Mouse (Mus musculus) testis, adult 2 months (tissue): Measurements from ENCODE around the gene Clec4b2. TPM values are rescaled to one million over a fixed set of nuclear protein-coding genes. Genes with fewer than 3 reads are reported as not detected.
"Not testable (repeated sequence)": the region's sequence is repeated elsewhere in the genome, so short reads cannot be mapped to it uniquely, and the experiment has no call there.

Source experiments
- H3K27ac ChIP-seq: fragments of 200-500 bp; 2 replicates; pipeline ENCODE4 v1.5.1; 2012; ENCODE audit warnings: low read depth, low read length; ENCODE audit not compliant: control insufficient read depth, insufficient read depth
- H3K27me3 ChIP-seq: fragments of 200-500 bp; 2 replicates; pipeline ENCODE4 v1.6.1; 2012; ENCODE audit warnings: mild to moderate bottlenecking, low read length, moderate library complexity; ENCODE audit not compliant: control insufficient read depth, insufficient read depth
- H3K36me3 ChIP-seq: fragments of 200-500 bp; 2 replicates; pipeline ENCODE4 v1.6.1; 2012; ENCODE audit warnings: mild to moderate bottlenecking, low read length; ENCODE audit not compliant: control insufficient read depth, insufficient read depth
- H3K4me1 ChIP-seq: fragments of 200-500 bp; 2 replicates; pipeline ENCODE4 v1.6.1; 2012; ENCODE audit warnings: low read length; ENCODE audit not compliant: control insufficient read depth, insufficient read depth
- H3K4me3 ChIP-seq: fragments of 200-500 bp; 2 replicates; pipeline ENCODE4 v1.5.1; 2012; ENCODE audit warnings: low read depth, mild to moderate bottlenecking, low read length, moderate library complexity, mixed read lengths; ENCODE audit not compliant: control insufficient read depth
- CTCF ChIP-seq: fragments of 200-500 bp; IDR thresholded peaks from 2 replicates; pipeline ENCODE4 v1.5.1; 2012; ENCODE audit warnings: low read depth, mild to moderate bottlenecking, inconsistent platforms, low read length, moderate library complexity; ENCODE audit not compliant: control insufficient read depth, insufficient read depth, insufficient replicate concordance
- POLR2A ChIP-seq: fragments of 200-500 bp; IDR thresholded peaks from 2 replicates; pipeline ENCODE4 v1.6.1; 2012; ENCODE audit warnings: low read depth, mild to moderate bottlenecking, inconsistent platforms, low read length, moderate library complexity; ENCODE audit not compliant: control insufficient read depth
- polyA plus RNA-seq: library from polyadenylated mRNA; depleted of rRNA; stranded (reverse); fragments of >200 nt; gene quantifications from 2 replicates; pipeline ENCODE4 v1.2.3, GENCODE M21; 2012; rRNA removed

The Clec4b2 gene
- polyA plus RNA-seq, result not detected in 2 replicates

DNA sequence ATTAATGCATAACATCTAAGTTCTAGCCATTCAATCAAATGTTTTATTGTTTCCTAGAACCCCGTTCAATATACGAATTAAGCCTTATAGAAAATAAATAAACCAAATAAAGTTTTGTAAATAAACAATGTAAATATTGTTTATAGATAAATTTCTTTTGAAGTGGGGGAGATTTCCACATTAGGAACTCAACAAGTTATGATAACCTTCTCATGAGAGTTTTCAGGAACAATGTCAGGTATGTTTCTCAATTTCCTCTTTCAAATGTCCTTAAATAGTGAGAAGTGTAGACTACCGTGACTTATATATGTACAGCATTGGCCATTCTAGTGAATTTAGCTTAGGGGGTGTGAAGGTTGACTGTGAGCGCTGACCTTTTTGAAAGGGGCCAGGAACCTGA lies at the start of gene Clec4b2:
TSS of gene Clec4b2 (plus strand) at position 301 of the 400 bp plus-strand sequence.
- H3K27ac ChIP-seq, result no peak within 1 kb of the TSS
- H3K4me3 ChIP-seq, result no peak within 1 kb of the TSS
- no peaks in the 10 kb centered on the region for H3K4me1 ChIP-seq
- H3K36me3 ChIP-seq, result no peaks in the 10 kb centered on the region
- TF ChIP-seq POLR2A, result no peak
- TF ChIP-seq CTCF, result no peak
- no peaks in the 10 kb centered on the region for H3K27me3 ChIP-seq

- Histone ChIP-seq H3K27ac (no peak overlapping the region), H3K27me3 (no peaks in the 10 kb centered on the region), H3K36me3 (no peaks in the 10 kb centered on the region), H3K4me1 (no peaks in the 10 kb centered on the region), H3K4me3 (no peak overlapping the region)
- TF ChIP-seq CTCF (no peak), POLR2A (no peak)
These were observed 49.5 kb upstream of the Clec4b2 start for GRCm38 (mm10) chr6:123123195-123123594.

- Histone ChIP-seq H3K27me3 (no peaks in the 10 kb centered on the region), H3K36me3 (no peaks in the 10 kb centered on the region), H3K4me1 (no peaks in the 10 kb centered on the region), H3K27ac (no peak overlapping the region), H3K4me3 (no peak overlapping the region)
- TF ChIP-seq POLR2A (no peak), CTCF (no peak)
These were observed 45.5 kb upstream of the Clec4b2 start for GRCm38 (mm10) chr6:123127173-123127572.

DNA sequence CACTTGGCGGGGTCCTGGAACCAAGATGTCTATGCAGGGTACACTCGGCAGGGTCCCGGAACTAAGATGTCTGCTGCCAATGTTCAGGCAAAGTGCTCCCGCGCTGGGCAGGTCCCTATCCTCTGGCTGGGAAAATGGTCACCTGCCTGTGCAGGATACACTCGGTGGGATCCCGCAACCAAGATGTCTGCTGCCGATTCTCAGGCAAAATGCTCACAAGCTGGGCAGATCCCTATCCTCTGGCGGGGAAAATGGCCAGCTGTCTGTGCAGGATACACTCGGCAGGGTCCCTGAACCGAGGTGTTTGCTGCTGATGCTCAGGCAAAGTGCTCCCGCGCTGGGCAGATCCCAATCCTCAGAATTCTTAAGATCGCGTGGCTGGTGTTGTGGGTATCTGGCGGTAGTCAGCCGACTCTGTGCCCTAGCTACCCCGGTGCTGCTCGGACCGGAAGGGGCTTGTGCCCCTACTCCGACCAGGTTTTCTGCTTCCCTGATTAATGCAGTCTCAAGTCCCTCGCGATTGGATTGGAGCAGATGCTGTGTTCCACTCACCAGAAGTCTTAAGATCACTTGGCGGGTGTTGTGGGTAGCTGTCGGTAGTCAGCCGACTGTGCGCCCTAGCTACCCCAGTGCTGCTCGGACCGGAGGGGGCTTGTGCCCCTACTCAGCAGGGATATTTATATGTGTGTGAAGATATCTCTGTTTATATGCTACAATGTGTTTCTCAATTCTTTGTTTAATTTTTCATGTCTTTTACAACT lies 34.7 kb upstream of the Clec4b2 start:
- H3K4me3 ChIP-seq, result peak overlapping the region; percentile 5; the same call in 1 of the 2 replicates

GRCm38 (mm10) chr6:123170106-123170505 lies 2.6 kb upstream of the Clec4b2 start:
- H3K4me1 ChIP-seq, result no peaks in the 10 kb centered on the region
- H3K27me3 ChIP-seq, result no peaks in the 10 kb centered on the region
- no peak overlapping the region for H3K4me3 ChIP-seq
- TF ChIP-seq POLR2A (no peak), CTCF (no peak)
- no peaks in the 10 kb centered on the region for H3K36me3 ChIP-seq
- H3K27ac ChIP-seq, result no peak overlapping the region

More for the DNA sequence above, 34.7 kb upstream of the Clec4b2 start:
- not testable (repeated sequence) for H3K4me1 ChIP-seq, H3K36me3 ChIP-seq, H3K27ac ChIP-seq, H3K27me3 ChIP-seq

- H3K4me3 ChIP-seq, result no peak overlapping the region
- no peak overlapping the region for H3K27ac ChIP-seq
- H3K4me1 ChIP-seq, result no peaks in the 10 kb centered on the region
- H3K36me3 ChIP-seq, result no peaks in the 10 kb centered on the region
- no peaks in the 10 kb centered on the region for H3K27me3 ChIP-seq
- TF ChIP-seq CTCF (no peak), POLR2A (no peak)
These were observed 1.7 kb upstream of the Clec4b2 start for GRCm38 (mm10) chr6:123171040-123171439.

DNA sequence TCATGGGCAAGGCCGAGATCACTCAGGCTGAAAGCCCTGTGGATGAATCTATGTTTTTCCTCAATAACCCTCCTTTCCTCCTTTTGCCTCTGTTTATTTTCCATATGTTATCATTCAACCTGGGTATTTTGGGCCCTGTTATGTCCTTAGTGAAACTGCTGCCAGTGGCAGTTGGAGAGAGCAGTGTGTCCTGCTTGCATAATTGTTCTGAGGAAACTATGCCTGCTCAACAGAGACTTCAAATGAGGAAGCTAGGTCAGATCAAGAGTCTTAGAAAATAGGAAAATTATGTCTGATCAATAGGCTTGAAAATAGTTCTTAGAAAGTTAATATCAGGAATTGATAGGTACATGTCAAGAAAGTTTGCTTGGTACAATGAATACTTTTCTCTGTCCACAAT lies 2.9 kb downstream of the Clec4b2 start:
- H3K27ac ChIP-seq, result no peak overlapping the region

More for the DNA sequence above, 2.9 kb downstream of the Clec4b2 start:
- Histone ChIP-seq H3K27me3 (no peaks in the 10 kb centered on the region), H3K36me3 (no peaks in the 10 kb centered on the region), H3K4me3 (no peak overlapping the region), H3K4me1 (no peaks in the 10 kb centered on the region)
- TF ChIP-seq POLR2A (no peak), CTCF (no peak)
